Mouse (Mus musculus): Measurements from ENCODE around the gene Vps29. TPM values are rescaled to one million over a fixed set of nuclear protein-coding genes. Genes with fewer than 3 reads are reported as not detected.

The Vps29 gene
- polyA plus RNA-seq, 1 experiment from 2014 or later, result 270 TPM

DNA sequence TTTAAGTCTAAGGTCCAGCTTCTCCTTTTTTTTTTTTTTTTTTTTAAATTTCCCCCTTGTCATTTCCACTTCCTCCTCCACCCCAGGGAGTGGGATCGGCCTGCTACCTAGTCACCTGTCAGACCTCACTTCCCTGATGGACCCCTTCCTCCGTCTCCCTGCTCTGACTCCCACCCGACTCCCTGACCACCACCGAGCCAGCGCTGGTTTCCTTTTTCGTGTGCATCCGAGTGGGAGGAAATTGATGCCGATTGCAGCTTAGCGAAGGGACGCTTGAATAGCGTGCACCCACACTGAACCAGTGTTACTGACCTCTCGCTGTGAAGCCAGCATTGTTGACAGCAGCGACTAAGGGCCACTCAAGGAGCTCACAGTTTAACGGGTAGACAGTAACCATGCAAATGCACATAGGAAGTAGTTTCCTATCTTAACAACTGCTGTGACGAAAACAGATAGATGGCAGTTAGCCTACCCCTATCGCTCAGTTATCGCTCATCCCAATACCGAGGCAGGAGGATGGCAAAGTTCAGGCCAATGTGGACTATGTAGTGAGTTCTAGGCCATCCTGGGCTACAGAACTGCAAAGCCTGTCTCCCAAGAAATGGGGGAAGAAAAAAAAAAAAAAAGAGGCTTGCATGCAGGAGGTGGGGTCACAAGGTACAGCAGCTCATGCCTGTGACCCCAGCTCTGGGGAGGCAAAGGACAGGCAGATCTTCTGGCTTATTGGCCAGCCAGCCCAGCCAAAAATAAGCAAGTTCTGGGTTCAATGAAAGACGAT is 38.2 kb downstream of the Vps29 start:
- DNase-seq (ENCODE audit: low read depth, low spot score) (no peak), ATAC-seq (peak; percentile 28)
- H3K27me3 ChIP-seq, result no peaks in the 10 kb centered on the region
- in situ Hi-C loops (cut with MboI; ENCODE audit: low pct_unique_long_range_greater_than_20kb), result no loop called here
- no peak for TF ChIP-seq CTCF (IDR thresholded peaks at IDR 0.05)
- POLR2A ChIA-PET, result interaction anchor here (0.5 to 0.8 kb wide), 8 partner anchors 20 to 946 kb away, joined by 3 to 6 read pairs (median 3); partner anchors contain the start of genes Atp2a2, Fam216a and Gpn3
- CTCF ChIA-PET, result interaction anchor here (0.9 to 2.2 kb wide), 6 partner anchors 13 to 743 kb away, joined by 3 to 15 read pairs (median 3); no protein-coding TSS in a partner anchor

DNA sequence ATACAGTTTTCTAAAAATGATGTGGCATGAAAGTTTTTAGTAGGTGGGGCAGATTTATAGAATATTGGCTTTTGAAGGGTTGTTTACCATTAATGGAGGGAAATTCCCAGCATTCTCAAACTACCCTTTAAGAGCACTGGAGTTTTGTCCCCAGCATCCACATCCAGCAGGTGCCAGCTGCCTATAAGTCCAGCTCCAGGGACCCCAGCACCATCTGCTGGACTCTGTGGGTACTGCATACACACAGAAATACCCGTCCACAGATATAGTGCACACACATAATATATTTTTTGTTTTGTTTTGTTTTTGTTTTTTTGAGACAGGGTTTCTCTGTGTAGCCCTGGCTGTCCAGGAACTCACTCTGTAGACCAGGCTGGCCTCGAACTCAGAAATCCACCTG is 39.7 kb downstream of the Vps29 start:
- DNase-seq (ENCODE audit: low read depth, low spot score) (no peak), ATAC-seq (no peak)
- POLR2A ChIA-PET, result no interaction called here
- peak; percentile 96 for TF ChIP-seq CTCF (IDR thresholded peaks at IDR 0.05)
- CTCF ChIA-PET, result interaction anchor here (1.0 to 1.4 kb wide), 3 partner anchors 10 to 121 kb away, joined by 3 read pairs; no protein-coding TSS in a partner anchor
- in situ Hi-C loops (cut with MboI; ENCODE audit: low pct_unique_long_range_greater_than_20kb), result no loop called here
- no peaks in the 10 kb centered on the region for H3K27me3 ChIP-seq

DNA sequence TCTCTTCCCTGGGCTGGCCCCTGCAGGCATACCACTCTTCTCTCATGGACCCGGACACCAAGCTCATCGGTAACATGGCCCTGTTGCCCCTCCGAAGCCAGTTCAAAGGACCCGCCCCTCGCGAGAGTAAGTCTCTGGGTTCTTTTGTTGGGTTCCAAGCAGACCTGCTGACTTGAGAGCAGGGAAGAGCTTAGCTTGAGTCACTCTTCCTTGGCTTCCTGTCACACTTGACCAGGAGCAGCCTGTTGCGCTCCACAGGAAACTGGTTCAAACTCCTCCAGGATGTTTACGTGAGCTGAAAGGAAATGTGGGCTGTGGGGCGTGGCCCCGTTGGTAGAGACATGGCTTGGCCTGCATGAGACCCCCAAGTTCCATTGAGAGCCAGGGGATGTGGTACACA is 42.6 kb downstream of the Vps29 start:
- no peak for ATAC-seq
- CTCF ChIA-PET, result interaction anchor here (1.6 kb wide), 1 partner anchor 16 kb away, joined by 4 read pairs; no protein-coding TSS in a partner anchor
- H3K27me3 ChIP-seq, result no peaks in the 10 kb centered on the region
- DNase-seq (ENCODE audit: low read depth, low spot score), result no peak
- TF ChIP-seq CTCF (IDR thresholded peaks at IDR 0.05), result no peak
- in situ Hi-C loops (cut with MboI; ENCODE audit: low pct_unique_long_range_greater_than_20kb), result no loop called here
- POLR2A ChIA-PET, result interaction anchor here (0.6 kb wide), 1 partner anchor 97 kb away, joined by 3 read pairs; no protein-coding TSS in a partner anchor

DNA sequence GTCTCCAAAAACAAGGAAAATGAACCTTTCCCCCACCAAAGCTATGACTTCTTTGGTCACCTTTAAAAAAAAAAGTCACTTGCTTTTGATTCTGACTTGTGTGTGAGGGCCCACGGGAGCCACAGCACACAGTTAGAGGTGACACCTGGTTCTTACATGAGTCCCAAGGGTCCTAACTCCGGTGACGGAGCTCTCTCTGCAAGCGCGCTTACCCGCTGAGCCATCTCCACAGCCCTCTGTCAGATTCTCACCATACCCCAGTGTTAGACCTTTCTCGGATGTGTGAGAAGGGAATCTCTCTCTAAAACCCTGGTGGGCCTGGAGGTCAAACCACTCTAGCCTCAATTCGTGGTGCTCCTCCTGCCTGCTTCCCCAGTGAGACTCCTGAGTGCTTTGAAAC is 43.3 kb downstream of the Vps29 start:
- in situ Hi-C loops (cut with MboI; ENCODE audit: low pct_unique_long_range_greater_than_20kb), result no loop called here
- DNase-seq (ENCODE audit: low read depth, low spot score), result no peak
- no peak for TF ChIP-seq CTCF (IDR thresholded peaks at IDR 0.05)
- ATAC-seq, result no peak
- POLR2A ChIA-PET, result no interaction called here
- no peaks in the 10 kb centered on the region for H3K27me3 ChIP-seq
- CTCF ChIA-PET, result interaction anchor here (1.6 kb wide), 1 partner anchor 15 kb away, joined by 4 read pairs; no protein-coding TSS in a partner anchor

DNA sequence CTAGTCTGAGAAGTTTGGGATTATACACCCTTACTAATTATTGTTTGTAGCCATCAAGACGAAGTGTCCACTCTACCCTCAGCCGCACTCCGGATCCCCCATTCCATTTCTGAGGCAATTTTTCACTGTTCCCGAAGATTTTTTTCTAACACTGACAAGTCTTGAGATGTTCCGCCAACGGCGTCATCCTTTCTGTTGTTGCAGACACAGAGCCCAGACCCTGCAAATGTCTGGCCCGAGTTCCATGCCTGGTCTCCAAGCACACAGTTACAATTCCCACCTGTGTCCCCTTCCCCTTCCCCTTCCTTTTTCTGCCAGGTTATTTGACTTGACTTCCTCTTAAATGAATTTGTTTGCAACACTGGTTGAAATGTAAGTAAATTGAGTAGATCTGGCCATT is 45.7 kb downstream of the Vps29 start:
- CTCF ChIA-PET, result no interaction called here
- in situ Hi-C loops (cut with MboI; ENCODE audit: low pct_unique_long_range_greater_than_20kb), result loop anchor here (5.0 kb wide), 2 partner anchors 227 to 327 kb away; no protein-coding TSS in a partner anchor
- no peak for TF ChIP-seq CTCF (IDR thresholded peaks at IDR 0.05)
- POLR2A ChIA-PET, result no interaction called here
- no peak for DNase-seq (ENCODE audit: low read depth, low spot score)
- ATAC-seq, result no peak
- no peaks in the 10 kb centered on the region for H3K27me3 ChIP-seq

DNA sequence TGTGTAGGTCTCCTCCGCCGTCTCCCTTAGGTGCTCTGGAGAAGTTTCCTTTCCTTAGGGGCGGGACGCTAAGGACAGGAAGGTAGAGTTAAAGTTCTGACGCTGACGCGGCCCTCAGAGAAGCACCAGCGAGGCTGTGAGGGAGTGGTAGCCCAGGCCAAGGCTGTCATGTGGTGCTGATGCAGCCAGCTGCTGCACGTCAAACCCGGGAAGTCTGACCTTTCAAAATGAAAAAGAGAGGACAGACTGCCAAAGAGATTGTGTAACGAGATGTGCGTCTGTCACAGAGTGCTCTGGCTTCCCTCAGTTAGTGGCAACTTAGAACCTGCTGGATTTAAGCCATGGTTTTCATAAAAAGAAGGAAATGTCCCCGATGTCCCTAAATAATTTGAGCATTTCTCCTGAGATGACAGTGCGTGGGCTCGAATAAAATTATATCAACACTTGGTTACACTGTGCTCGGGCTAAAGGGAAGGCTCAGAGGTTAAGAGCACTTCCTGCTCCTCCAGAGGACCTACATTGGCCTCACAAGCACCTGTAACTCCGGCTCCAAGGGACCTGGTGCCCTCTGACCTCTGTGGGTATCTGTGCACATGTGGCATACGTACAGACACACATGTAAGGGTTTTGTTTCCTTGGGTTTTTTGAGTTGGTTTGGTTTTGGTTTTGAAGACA is 46.6 kb downstream of the Vps29 start:
- ChIA-PET CTCF (interaction anchor here (0.6 kb wide), 1 partner anchor 31 kb away, joined by 3 read pairs; no protein-coding TSS in a partner anchor), POLR2A (no interaction called here)
- ATAC-seq (no peak), DNase-seq (ENCODE audit: low read depth, low spot score) (no peak)
- TF ChIP-seq CTCF (IDR thresholded peaks at IDR 0.05), result no peak
- H3K27me3 ChIP-seq, result no peaks in the 10 kb centered on the region
- in situ Hi-C loops (cut with MboI; ENCODE audit: low pct_unique_long_range_greater_than_20kb), result loop anchor here (5.0 kb wide), 2 partner anchors 227 to 327 kb away; no protein-coding TSS in a partner anchor

DNA sequence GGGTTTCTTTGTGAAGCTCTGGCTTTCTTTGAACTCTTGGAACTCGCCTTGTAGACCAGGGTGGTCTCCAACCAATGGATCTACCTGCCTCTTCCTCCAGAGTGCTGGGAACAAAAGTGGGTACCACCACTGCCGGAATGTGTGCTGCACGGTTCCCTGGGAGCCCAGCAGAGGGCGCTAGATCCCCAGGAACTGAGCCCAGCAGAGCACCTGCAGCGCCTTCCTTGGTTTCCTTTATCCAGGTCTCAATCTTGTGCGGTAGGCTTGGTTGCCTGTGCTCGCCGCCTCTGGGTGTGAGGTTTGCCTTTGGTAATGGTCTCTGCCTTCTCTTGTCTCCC is 47.1 kb downstream of the Vps29 start:
- TF ChIP-seq CTCF (IDR thresholded peaks at IDR 0.05), result peak; percentile 93
- ChIA-PET POLR2A (no interaction called here), CTCF (interaction anchor here (0.6 kb wide), 1 partner anchor 32 kb away, joined by 3 read pairs; no protein-coding TSS in a partner anchor)
- ATAC-seq, result no peak
- no peak for DNase-seq (ENCODE audit: low read depth, low spot score)
- in situ Hi-C loops (cut with MboI; ENCODE audit: low pct_unique_long_range_greater_than_20kb), result loop anchor here (5.0 kb wide), 2 partner anchors 226 to 326 kb away; no protein-coding TSS in a partner anchor
- no peaks in the 10 kb centered on the region for H3K27me3 ChIP-seq

DNA sequence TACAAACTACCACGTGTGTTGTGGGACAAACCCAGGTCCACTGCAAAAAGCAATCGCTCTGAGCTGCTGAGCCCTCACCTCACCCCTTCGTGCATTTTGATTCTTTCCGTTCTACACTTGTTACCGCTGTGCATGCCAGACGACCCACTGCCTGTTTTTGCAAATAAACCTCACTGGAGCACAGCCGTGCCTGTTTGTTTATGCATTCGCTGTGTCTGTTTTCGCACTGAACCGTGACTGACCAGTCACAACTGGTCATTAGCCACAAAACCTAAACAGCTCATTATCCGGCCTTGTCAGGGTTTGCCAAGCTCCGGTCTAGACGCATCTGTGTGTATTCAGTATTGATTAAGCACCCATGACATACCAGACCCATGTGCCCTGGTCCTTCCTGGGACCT is 48.0 kb downstream of the Vps29 start:
- ATAC-seq (no peak), DNase-seq (ENCODE audit: low read depth, low spot score) (no peak)
- CTCF ChIA-PET, result no interaction called here
- in situ Hi-C loops (cut with MboI; ENCODE audit: low pct_unique_long_range_greater_than_20kb), result loop anchor here (5.0 kb wide), 2 partner anchors 225 to 325 kb away; no protein-coding TSS in a partner anchor
- POLR2A ChIA-PET, result no interaction called here
- H3K27me3 ChIP-seq, result no peaks in the 10 kb centered on the region
- no peak for TF ChIP-seq CTCF (IDR thresholded peaks at IDR 0.05)

DNA sequence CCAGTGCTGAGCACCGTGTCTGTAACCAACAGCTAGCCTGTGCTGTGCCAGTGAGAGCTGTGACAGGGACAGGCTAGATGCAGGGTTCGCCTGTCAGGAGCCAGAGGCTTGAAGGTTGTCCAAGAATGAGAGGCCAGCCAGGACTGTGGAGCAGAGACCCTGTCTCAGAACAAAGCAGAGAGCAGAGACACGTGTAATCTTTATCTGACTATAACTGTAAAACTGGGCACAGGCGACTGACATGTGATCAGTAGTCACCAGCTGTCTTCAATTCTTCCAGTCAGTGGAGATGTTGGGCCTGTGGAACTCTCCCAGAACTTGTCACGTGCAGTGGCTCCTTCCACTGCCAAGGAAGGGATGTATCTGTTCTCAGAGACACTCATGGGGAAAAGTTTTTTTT is 48.6 kb downstream of the Vps29 start:
- TF ChIP-seq CTCF (IDR thresholded peaks at IDR 0.05), result no peak
- H3K27me3 ChIP-seq, result no peaks in the 10 kb centered on the region
- in situ Hi-C loops (cut with MboI; ENCODE audit: low pct_unique_long_range_greater_than_20kb), result loop anchor here (5.0 kb wide), 2 partner anchors 225 to 325 kb away; no protein-coding TSS in a partner anchor
- CTCF ChIA-PET, result no interaction called here
- DNase-seq (ENCODE audit: low read depth, low spot score) (no peak), ATAC-seq (no peak)
- POLR2A ChIA-PET, result interaction anchor here (0.7 kb wide), 1 partner anchor 305 kb away, joined by 3 read pairs; no protein-coding TSS in a partner anchor

DNA sequence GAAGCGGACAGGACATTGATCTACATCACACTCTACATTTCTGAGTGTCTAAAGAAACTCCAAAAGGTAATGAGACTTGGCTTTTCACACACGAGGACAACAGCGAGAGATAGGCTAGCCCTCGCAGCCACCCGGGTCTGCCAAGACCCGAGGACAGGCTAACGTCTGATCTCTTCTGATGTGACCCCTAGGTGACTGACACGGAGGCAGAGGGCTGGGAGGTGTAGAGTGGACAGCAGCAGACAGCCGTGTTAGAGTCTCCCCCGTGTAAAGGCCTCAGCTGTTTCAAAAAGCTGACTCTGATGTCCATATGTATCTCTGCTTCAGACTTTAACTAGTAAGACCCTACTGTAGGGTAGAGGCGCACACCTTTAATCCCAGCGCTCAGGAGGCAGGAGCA is 49.2 kb downstream of the Vps29 start:
- ChIA-PET POLR2A (no interaction called here), CTCF (interaction anchor here (0.8 kb wide), 1 partner anchor 9 kb away, joined by 3 read pairs; no protein-coding TSS in a partner anchor)
- DNase-seq (ENCODE audit: low read depth, low spot score), result no peak
- ATAC-seq, result no peak
- no peak for TF ChIP-seq CTCF (IDR thresholded peaks at IDR 0.05)
- H3K27me3 ChIP-seq, result no peaks in the 10 kb centered on the region
- in situ Hi-C loops (cut with MboI; ENCODE audit: low pct_unique_long_range_greater_than_20kb), result loop anchor here (5.0 kb wide), 2 partner anchors 224 to 324 kb away; no protein-coding TSS in a partner anchor

Measured in Patski (cell line).